Mouse (Mus musculus): ENCODE results near the gene Rps15a. TPM values are rescaled to one million over a fixed set of nuclear protein-coding genes. Genes with fewer than 3 reads are reported as not detected.

Gene Rps15a
- 318 and 398 TPM in 2 replicates for polyA plus RNA-seq (2015; fragmentation: Nextera tagmentation; extraction: Ambion mirVana)

GRCm38 (mm10) chr7:118115877-118116568 is at the start of gene Rps15a:
Gene Rps15a (minus strand): TSS chr7:118116188.

GRCm38 (mm10) chr7:118129430-118130041 is 13.5 kb upstream of the Rps15a start, which contains the start of gene Arl6ip1:
Gene Arl6ip1 (minus strand): TSS chr7:118129662.

Other genes starting within 250 kb of the Rps15a start
- gene Arl6ip1, start 13.5 kb upstream of the Rps15a start, polyA plus RNA-seq (2015; fragmentation: Nextera tagmentation; extraction: Ambion mirVana): 602 and 739 TPM in 2 replicates
- 16.6 TPM in 2 replicates for gene Smg1, start 127.5 kb upstream of the Rps15a start, polyA plus RNA-seq (2015; fragmentation: Nextera tagmentation; extraction: Ambion mirVana)

Measured in neural tube, postnatal 0 days (tissue).